Mouse (Mus musculus) heart, postnatal 10 days (tissue): Measurements from ENCODE around the gene Serbp1. TPM values are rescaled to one million over a fixed set of nuclear protein-coding genes. Genes with fewer than 3 reads are reported as not detected.

ENCODE experiments used
- DNase-seq, 2 experiments: peaks; one replicate each; pipeline ENCODE4 v3.0.0; 2021
- intact Hi-C: fragments of 180-260 bp; cut with DNase I; formaldehyde crosslinking; loops from one replicate; pipeline ENCODE4 v1.15.1; 2025
- total RNA-seq, 2 experiments: library from RNA; stranded (reverse); gene quantifications; 2 replicates each; pipeline ENCODE4 v1.2.3; 2021

Gene Serbp1
- total RNA-seq, 2 experiments from 2014 or later = 247 to 271 TPM

GRCm38 (mm10) chr6:67229922-67230518 lies 8.0 kb upstream of the Serbp1 start:
- intact Hi-C loops = loop anchor here (2.0 kb wide), 2 partner anchors 31 to 37 kb away; no protein-coding TSS in a partner anchor

GRCm38 (mm10) chr6:67230950-67231349 lies 7.0 kb upstream of the Serbp1 start:
- intact Hi-C loops = no loop called here
- no peak for DNase-seq

More at GRCm38 (mm10) chr6:67229922-67230518, 8.0 kb upstream of the Serbp1 start:
- DNase-seq = no peak

- DNase-seq = no peak
- intact Hi-C loops = no loop called here
Observed at GRCm38 (mm10) chr6:67235649-67236048, 2.3 kb upstream of the Serbp1 start.

GRCm38 (mm10) chr6:67236491-67237234 lies 1.3 kb upstream of the Serbp1 start:
- intact Hi-C loops = no loop called here
- DNase-seq = no peak

GRCm38 (mm10) chr6:67241263-67241662 lies 3.3 kb downstream of the Serbp1 start:
- DNase-seq = no peak
- intact Hi-C loops = no loop called here

GRCm38 (mm10) chr6:67243765-67244420 lies 5.9 kb downstream of the Serbp1 start:
- DNase-seq = no peak
- intact Hi-C loops = no loop called here

GRCm38 (mm10) chr6:67244451-67244850 lies 6.5 kb downstream of the Serbp1 start:
- intact Hi-C loops = no loop called here
- DNase-seq = no peak

GRCm38 (mm10) chr6:67251095-67251494 lies 13.1 kb downstream of the Serbp1 start:
- intact Hi-C loops = no loop called here
- DNase-seq = no peak

GRCm38 (mm10) chr6:67264935-67265334 lies 27.0 kb downstream of the Serbp1 start:
- intact Hi-C loops = loop anchor here (5.0 kb wide), 2 partner anchors 228 to 368 kb away; partner anchors contain the start of genes Gadd45a and Gng12
- no peak for DNase-seq

GRCm38 (mm10) chr6:67266159-67266657 lies 28.2 kb downstream of the Serbp1 start:
- intact Hi-C loops = loop anchor here (2.0 to 5.0 kb wide), 4 partner anchors 37 to 369 kb away; partner anchors contain the start of genes Gadd45a and Gng12
- DNase-seq = no peak

- DNase-seq = peak; percentile 97 to 98
- intact Hi-C loops = loop anchor here (2.0 to 5.0 kb wide), 4 partner anchors 38 to 370 kb away; partner anchors contain the start of genes Gadd45a and Gng12
Observed at GRCm38 (mm10) chr6:67266664-67267407, 28.9 kb downstream of the Serbp1 start.

GRCm38 (mm10) chr6:67267408-67268244 lies 29.6 kb downstream of the Serbp1 start:
- peak; percentile 48 to 58 for DNase-seq
- intact Hi-C loops = loop anchor here (2.0 to 5.0 kb wide), 4 partner anchors 39 to 370 kb away; partner anchors contain the start of genes Gadd45a and Gng12

GRCm38 (mm10) chr6:67268245-67268612 lies 30.3 kb downstream of the Serbp1 start:
- no peak for DNase-seq
- intact Hi-C loops = loop anchor here (5.0 kb wide), 2 partner anchors 231 to 371 kb away; partner anchors contain the start of genes Gadd45a and Gng12

GRCm38 (mm10) chr6:67268983-67269382 lies 31.0 kb downstream of the Serbp1 start:
- no peak for DNase-seq
- intact Hi-C loops = loop anchor here (5.0 kb wide), 2 partner anchors 232 to 372 kb away; partner anchors contain the start of genes Gadd45a and Gng12

- intact Hi-C loops = loop anchor here (5.0 kb wide), 2 partner anchors 232 to 372 kb away; partner anchors contain the start of genes Gadd45a and Gng12
- DNase-seq = no peak
Observed at GRCm38 (mm10) chr6:67269459-67269858, 31.5 kb downstream of the Serbp1 start.

GRCm38 (mm10) chr6:67277944-67278343 lies 40.0 kb downstream of the Serbp1 start:
- intact Hi-C loops = no loop called here
- no peak for DNase-seq

- intact Hi-C loops = no loop called here
Observed at GRCm38 (mm10) chr6:67281614-67282197, 43.7 kb downstream of the Serbp1 start.

GRCm38 (mm10) chr6:67282897-67283296 lies 44.9 kb downstream of the Serbp1 start:
- no peak for DNase-seq
- intact Hi-C loops = no loop called here

More at GRCm38 (mm10) chr6:67281614-67282197, 43.7 kb downstream of the Serbp1 start:
- DNase-seq = no peak
